Mouse (Mus musculus) myocyte (in vitro differentiated cells): ENCODE data around the gene Ipmk. TPM values are rescaled to one million over a fixed set of nuclear protein-coding genes. Genes with fewer than 3 reads are reported as not detected.

ENCODE experiments used
- polyA plus RNA-seq: library from polyadenylated mRNA; unstranded; fragments of >200 nt; fragmentation: generic; extraction: Trizol; gene quantifications from one replicate; pipeline ENCODE4 v1.2.1, GENCODE M21; 2012; ENCODE audit warnings: missing spikeins

Gene Ipmk
- polyA plus RNA-seq, 1 experiment = 7.4 TPM

Other genes with a start within 250 kb of the Ipmk start
- gene Bicc1, start 188.1 kb upstream of the Ipmk start, polyA plus RNA-seq = 4.6 TPM
- 26.7 TPM for gene Tfam, start 109.5 kb upstream of the Ipmk start, polyA plus RNA-seq
- gene Ube2d1, start 62.5 kb upstream of the Ipmk start, polyA plus RNA-seq = 69.3 TPM
- 124 TPM for gene Cisd1, start 2.8 kb upstream of the Ipmk start, polyA plus RNA-seq